Mouse (Mus musculus) liver (tissue): ENCODE data around the gene Atxn7.
A peak's percentile ranks its signal among the peaks of the same experiment; 100 is the strongest.
"Not testable (repeated sequence)": the region's sequence is repeated elsewhere in the genome, so short reads cannot be mapped to it uniquely, and the experiment has no call there.

Experiments
- DNase-seq: peaks from one replicate; pipeline ENCODE4 v3.0.0-alpha.2; 2020; ENCODE audit warnings: mixed read lengths

Atxn7 gene

GRCm38 (mm10) chr14:13961401-13962112 lies at the start of gene Atxn7, which contains the start of gene Thoc7:
TSS of gene Atxn7 (plus strand) at chr14:13961440.
TSS of gene Thoc7 (minus strand) at chr14:13961852.
- peak; percentile 50 for DNase-seq

GRCm38 (mm10) chr14:13914387-13915082 lies 46.7 kb upstream of the Atxn7 start, which contains the start of gene Gm281:
TSS of gene Gm281 (minus strand) at chr14:13914478.
- no peak for DNase-seq

DNA sequence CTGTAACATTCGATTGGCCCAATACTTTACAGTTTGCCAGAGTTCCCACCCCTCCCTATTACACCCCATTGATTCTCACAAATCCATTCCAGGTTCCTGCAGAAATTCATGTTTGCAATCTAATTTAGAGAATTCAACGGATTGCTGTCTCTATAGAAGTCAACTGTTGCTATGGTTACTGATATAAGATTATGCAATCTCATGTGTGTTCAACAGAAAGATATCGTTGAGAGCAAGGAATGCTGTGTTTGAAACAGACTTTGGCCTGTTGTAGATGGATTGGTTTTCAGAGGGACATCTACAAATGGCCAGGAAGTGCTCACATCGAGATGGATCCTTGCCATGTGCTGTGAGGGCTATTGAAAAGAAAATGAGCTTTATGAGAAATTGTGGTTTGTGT lies 46.0 kb upstream of the Atxn7 start:
- no peak for DNase-seq

DNA sequence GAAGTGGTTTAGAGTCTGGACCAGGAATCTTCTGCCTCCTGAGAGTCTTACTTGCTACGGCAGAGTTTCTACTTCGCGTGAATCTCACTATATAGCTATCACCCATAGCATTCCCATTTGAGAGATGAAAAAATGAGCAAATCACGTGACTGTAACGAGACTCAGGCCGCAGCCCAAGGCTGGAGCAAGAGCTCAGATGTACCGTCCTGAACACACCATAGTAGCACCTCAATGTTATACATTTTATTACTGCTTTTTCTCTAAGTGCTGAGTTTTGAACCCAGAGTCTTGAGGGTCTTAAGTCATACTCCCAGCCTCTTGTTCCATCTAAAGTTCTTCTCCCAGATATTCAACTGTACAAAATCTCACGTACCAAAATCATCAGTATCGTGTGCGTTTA lies 44.0 kb upstream of the Atxn7 start:
- no peak for DNase-seq

DNA sequence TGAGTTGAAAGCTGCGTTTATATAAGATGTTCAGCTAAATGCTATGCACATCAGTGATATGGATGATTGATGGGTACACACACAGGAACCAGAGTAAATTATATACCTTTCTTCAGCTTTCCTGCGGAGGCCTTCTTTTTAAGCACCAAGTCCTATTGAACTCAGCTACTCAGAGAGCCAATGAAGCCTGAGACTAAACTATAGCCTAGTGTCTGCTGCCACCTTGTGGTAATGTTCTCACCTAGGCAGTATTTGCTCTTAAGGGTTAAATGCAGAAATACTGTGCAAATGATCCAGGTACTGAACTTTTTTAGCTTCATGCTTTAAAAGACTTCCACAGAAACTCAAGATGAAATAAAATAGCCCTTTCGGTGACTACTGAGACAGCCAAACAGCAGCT lies 43.6 kb upstream of the Atxn7 start:
- DNase-seq: peak; percentile 31

GRCm38 (mm10) chr14:13933290-13934051 lies 27.8 kb upstream of the Atxn7 start:
- DNase-seq: peak; percentile 7

DNA sequence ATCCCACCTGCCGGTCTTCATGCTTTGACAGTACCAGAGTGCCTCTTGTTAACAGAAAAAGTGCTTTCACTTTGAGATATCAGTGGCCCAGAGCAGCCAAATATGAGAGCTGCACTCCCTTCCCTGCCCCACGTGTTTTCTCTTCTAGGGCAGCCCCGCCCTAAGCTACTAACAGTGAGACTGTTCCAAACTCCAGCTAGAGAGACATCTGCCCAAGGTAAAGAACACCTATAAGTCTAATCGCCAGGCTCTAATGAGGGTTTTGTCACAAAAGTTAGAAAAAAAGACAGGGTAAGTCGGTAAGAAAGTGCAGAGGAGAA lies 27.2 kb upstream of the Atxn7 start:
- peak; percentile 8 for DNase-seq

GRCm38 (mm10) chr14:13944686-13945085 lies 16.6 kb upstream of the Atxn7 start:
- no peak for DNase-seq

DNA sequence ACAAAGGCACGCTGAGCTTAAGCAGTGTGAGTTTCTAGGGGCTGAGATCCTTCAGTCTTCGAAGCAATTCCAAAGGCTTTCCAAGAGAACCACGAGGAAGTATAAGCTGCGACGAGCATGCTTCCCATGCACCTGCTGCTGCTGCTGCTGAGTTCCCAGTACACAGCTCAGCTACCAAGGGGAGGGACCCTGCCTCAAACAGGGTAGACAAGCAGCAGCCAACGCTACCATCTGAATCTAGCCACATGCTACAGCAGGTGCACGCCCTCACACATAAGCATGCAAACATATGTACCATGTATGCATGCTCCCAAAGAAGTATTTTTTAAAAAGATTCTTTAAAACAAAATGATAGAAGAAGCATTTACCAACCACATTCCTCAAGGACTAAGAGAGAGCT lies 12.9 kb upstream of the Atxn7 start:
- no peak for DNase-seq

DNA sequence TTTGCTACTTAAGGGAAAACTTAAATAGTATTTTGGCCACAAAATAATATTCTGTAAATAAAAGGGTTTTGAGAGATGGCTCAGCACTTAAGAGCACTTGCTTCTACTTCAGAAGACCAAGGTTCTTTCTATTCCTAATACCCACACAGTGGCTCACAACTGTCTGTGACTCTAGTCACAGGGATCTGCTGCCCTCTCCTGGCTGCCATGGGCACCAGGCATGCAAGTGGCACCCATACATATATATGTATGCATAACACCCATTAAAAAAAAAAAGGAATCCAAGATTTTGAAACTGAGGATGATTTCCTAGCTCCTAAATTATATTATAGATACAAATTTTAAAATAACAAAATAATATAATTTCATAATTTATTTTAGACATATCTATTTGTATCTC lies 10.8 kb upstream of the Atxn7 start:
- peak; percentile 40 for DNase-seq

DNA sequence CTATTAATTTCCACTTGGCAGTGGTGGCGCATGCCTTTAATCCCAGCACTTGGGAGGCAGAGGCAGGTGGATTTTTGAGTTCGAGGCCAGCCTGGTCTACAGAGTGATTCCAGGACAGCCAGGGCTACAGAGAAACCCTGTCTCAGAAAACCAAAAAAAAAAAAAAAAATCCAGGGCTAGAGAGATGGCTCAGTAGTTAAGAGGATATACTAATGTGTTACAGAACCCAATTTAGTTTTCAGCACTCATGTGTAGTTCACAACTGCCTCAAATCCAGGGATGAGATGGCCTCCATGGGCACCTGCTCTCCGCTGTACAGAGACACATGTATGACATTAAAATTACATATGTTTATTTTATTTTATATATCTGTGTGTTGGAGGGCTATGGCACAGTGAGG lies 9.1 kb upstream of the Atxn7 start:
- DNase-seq: not testable (repeated sequence)

GRCm38 (mm10) chr14:13960079-13960478 lies 1.2 kb upstream of the Atxn7 start:
- DNase-seq: peak; percentile 75

DNA sequence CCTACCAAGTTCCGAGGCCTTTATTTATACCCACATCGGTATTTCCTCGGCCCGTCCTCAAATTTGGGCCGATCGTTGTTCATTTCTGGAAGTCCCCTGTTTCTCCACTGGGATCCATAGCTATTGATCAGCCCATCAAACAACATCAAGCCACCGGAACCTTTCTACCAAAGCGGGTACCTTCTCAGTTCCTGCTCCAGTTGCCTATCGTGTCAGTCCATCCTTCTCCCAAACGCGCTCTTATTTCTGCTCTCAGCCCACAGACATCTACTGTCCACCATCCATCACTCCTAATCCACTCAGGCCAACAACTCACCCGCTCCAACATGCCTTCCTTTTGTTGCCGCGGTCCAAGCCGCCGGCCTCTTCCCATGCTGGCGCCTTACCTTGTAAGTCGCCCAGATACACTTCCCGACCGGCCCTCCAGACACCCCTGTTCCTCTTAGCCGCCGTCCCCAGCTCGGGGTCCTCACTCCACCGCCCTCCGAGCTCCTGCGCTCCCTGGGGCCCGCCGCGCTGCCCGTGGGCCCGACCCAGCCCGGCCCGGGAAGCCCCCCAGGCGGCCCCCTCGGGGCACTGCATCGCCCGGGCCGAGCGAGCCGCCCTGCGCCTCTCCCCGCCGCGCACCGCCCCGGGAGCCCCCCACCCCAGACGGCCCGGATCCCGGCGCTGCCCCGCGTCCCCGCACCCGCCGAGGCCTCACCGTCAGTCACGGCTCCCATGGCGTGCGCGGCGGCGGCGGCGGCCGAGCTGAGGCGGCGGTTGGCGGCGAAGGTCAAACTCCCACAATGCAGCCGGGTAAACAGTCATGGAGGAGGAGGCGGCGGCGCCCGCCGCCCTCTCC lies 536 bp upstream of the Atxn7 start:
- DNase-seq: peak; percentile 67

DNA sequence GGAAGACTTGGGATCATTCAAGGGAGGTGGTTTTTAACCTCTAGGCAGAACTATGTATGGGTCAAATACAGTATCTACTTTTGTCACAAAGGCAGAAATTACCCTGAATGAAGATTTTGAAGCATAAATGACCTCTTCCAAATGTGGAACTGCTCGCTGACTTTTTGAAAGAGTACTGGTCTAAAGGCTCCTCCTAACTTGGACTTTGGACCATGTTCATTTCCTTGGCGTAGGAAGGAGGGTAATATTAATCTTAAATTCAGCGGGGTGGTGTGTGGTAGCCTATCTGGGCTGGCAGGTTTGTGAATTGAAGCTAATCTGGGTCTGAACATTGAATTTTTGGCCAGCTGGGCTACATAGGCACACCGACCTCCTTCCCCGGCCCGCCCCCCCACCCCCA lies 1.2 kb downstream of the Atxn7 start:
- DNase-seq: no peak

DNA sequence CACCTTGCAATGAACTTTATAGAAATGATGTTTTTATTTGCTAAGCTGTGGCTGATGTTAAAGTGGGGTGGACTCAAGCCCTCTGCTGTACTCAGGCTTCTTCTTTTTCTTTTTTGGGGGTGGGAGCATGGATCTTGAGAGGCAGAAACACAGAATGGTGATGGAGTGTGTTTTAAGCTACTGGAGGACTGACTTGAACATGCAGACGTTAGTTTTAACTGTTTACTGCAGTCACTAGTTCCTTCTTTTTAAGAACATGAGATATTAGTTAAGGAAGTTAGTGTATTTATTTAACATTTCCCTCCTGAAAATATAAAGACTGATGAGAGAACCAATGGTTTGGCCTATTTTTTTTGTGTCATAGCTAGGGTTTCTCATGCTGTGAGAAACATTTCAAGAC lies 2.3 kb downstream of the Atxn7 start:
- DNase-seq: no peak

DNA sequence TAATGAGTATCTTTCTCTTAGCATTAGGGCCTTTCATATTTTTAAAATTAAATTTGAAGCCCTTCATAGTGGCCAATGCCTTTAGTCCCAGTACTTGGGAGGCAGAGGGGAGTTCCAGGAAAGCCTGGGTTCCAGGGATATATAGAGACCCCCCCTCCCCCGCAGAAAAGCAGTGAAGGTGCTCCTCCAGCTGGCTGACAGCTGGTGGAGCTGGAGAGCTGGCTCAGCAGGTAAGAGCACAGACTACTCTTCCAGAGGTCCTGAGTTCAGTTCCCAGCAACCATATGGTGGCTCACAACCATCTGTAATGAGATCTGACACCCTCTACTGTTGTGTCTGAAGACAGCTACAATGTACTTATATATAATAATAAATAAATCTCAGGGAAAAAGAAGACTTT lies 6.4 kb downstream of the Atxn7 start:
- no peak for DNase-seq

DNA sequence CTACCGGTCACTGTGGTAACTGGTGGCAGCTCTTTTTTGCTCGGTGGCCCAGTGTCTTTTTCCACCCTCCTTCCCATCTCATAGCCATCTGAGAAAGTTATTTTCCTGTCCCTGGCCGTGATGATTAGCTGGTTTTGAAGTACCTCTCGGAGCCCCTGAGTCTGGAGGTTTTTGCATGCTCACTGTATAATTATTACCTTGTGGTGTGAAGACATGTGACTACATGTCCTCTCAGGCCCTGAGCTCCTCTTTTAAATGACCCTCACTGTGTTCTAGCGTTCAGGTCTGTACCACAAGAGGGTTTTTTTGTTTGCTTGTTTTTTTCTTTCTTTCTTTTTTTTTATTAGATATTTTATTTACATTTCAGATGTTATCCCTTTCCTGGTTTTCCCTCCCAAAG lies 7.2 kb downstream of the Atxn7 start:
- no peak for DNase-seq

DNA sequence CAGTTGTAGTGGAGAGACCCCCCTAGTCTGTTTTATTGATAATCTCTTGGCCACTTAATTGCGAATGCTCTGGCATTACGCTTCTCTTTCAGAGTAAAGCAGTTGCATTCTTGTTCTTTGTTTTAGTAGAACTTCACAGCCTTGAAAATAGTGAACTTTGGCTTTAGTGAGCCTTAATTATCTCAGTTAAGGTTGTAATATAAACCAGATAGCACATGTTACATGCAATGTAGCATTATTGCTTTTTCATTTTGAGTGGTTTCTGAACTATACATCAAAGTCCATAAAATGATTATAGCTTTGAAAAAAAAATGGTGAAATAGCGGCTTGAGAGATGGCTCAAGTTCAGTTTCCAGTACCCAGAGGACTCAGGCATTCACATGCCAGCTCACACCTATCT lies 9.3 kb downstream of the Atxn7 start:
- DNase-seq: no peak

GRCm38 (mm10) chr14:13971644-13972234 lies 10.5 kb downstream of the Atxn7 start:
- DNase-seq: no peak

- no peak for DNase-seq
These were observed 16.3 kb downstream of the Atxn7 start for GRCm38 (mm10) chr14:13977498-13977897.

GRCm38 (mm10) chr14:13981286-13981685 lies 20.0 kb downstream of the Atxn7 start:
- DNase-seq: no peak

DNA sequence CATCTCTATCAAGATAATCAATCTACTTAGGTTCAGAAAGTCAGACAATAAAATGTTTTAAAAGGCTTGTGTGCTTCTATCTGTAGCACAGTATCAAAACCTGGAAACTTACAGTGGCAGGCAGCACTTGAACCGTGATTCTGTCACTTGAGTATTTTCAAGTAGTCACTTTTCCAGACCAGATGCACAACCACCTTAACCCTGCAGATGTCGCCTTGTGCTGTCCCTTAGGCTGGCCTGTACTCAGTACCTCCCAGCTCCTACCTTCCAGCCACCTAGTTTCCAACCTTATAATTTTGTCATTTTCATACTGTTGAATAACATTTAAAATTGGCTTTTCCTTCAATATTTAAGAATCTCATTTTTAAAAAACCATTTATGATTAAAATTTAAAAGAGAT lies 20.9 kb downstream of the Atxn7 start:
- DNase-seq: no peak

- DNase-seq: no peak
These were observed 27.2 kb downstream of the Atxn7 start for GRCm38 (mm10) chr14:13988397-13988796.
